Mouse (Mus musculus): Measurements from ENCODE around the gene Mettl2. TPM values are rescaled to one million over a fixed set of nuclear protein-coding genes. Genes with fewer than 3 reads are reported as not detected.
A peak's percentile ranks its signal among the peaks of the same experiment; 100 is the strongest.
"Not testable (repeated sequence)": the region's sequence is repeated elsewhere in the genome, so short reads cannot be mapped to it uniquely, and the experiment has no call there.

Gene Mettl2
- total RNA-seq (2022), result 10 to 100 TPM; 15.5 to 19.5 (median 17.7) TPM

DNA sequence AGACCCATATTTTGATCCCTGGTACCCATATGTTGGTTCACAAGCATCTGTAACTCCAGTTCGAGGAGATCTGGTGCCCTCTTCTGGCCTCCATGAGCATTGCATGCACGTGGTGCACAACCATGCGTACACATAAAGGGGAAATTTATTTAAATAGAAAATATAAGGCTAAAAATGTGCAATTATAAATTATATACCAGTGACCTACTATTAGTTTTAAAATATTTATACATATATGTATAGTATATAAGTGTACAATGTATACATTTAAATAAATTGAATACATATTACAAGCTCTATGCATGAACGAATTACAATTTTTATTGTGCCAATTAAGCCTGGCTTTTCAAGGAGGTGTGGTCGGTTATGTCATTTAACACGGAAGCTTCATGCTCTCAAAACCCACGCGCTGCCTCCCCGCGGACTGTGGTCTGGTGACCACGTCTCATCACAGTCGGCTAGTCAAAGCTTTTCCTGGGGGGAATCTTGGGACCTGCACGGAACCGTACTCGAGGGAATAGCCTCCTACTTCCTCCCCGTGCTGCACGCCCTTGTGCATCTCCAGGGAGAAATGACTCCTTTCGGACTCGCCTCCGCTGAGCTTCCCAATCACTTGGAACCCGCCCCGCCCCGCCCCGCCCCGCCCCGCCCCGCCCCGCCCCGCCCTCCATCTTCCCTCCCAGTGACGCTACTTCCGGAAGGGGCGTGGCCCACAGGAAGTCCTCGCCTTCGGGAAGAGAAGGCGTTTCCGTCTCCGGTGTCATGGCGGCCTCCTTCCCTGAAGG, at the start of gene Mettl2:
Gene Mettl2 (plus strand): TSS at position 691 of the 785 bp plus-strand sequence.
- peak; percentile 66 to 70 for DNase-seq (ENCODE audit: low spot score in 2 of 2)

DNA sequence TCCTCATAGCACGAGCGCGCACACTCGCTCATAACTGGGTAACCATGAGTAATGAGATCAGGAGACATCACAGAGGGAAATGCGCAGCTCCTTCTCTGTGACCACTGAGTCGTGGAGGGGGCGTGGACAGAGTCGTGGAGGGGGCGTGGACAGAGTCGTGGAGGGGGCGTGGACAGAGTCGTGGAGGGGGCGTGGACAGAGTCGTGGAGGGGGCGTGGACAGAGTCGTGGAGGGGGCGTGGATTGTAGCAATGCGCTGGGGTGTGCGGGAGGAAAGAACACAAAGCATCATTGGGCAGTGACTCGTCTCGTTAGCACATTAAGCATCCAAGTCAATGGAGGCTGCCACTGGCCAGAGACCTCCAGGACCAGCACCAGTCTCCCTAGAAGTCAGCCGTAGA, 13.8 kb upstream of the Mettl2 start:
- DNase-seq (ENCODE audit: low spot score in 2 of 2), result not testable (repeated sequence)

DNA sequence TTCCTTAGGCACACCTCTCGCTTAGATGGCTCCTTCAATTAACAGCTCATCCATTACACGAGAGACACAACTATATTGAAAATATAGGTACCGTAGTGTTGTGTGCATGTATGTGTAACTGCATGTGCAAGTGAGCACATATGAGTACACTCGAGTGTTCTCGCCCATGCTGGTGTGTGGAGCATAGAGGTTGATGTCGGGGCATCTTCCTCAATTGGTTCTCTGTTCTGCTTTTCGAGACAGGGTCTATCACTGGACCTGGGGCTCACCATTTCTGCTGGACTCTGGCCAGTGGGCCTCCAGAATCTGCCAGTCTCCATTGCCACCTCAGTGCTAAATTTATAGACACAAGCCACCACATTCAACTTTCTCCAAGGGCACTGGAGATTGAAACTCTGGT, 8.4 kb upstream of the Mettl2 start:
- no peak for DNase-seq (ENCODE audit: low spot score in 2 of 2)

DNA sequence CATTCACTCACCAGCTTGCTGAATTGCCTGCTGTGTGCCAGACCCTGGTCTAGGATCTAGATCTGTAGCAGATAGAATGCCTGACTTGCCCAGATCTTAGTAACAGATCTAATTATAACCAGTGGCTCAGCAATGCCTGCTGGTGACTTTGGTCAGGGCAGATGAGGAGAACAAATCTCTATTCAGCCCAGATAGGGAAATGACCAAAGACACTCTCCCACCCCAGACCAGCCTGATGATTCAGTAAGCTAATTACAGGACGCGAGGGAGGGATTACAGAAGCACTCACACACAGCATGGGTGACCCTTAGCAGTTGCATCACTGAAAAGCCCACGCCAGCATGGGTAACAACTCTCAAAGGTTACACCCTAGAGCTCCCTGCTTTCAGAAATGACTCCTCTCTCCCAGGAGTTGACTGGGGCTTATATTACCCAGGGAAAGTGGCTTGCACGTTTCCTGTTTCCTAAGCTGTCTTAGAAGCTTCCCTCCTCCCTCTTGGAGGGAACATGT, 5.6 kb upstream of the Mettl2 start:
- no peak for DNase-seq (ENCODE audit: low spot score in 2 of 2)

DNA sequence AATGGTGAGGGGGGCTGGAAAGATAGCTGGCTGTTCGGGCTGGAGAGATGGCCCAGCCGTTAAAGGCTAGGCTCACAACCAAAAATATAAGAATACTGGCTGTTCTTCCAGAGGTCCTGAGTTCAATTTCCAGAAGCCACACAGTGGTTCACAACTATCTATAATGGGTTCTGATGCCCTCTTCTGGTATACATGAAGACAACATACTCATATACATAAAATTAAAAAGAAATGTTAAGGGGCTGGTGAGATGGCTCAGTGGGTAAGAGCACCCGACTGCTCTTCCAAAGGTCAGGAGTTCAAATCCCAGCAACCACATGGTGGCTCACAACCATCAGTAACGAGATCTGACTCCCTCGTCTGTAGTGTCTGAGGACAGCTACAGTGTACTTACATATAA, 4.4 kb upstream of the Mettl2 start:
- DNase-seq (ENCODE audit: low spot score in 2 of 2), result not testable (repeated sequence)

DNA sequence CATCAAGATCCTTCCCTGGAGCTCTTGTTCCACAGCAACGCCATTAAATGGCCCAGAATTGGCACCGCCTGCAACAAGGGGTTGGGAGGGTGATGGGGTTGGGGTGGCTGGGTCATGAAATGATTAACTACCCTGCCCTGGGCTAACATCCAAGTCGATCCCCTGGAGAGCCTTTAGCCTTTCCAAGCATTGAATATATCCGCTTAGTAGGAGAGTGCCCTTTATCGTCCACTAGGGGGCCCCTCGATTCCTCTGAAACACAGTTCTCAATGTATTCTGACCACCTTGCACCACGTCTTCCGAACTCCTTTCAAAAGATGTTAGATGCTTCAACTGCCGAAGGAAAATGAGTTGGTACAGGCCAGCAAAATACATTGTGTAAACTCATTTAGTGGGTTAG, 2.2 kb upstream of the Mettl2 start:
- DNase-seq (ENCODE audit: low spot score in 2 of 2), result no peak

DNA sequence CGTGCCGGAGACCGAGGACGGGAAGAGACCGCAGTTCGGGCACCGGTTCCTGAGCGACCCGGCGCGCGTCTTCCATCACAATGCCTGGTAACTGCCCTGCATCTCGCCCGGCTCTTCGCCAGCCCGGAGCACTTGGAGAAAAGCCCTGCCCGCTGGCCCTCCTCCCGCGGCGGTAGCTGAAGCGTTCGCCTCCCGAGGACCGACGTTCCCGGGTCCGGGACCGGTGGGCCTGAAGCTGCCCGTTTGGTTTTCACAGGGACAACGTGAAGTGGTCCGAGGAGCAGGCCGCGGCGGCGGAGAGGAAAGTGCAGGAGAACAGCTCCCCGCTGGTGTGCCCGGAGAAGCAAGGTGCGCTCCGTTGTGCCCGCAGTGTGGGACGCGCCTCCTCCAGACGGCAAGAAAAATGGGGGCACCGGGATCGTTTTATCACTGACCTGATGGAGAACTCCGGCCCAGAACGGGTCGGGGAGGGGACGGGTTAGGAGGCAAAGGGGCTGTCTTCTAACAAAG, 350 bp downstream of the Mettl2 start:
- DNase-seq (ENCODE audit: low spot score in 2 of 2), result no peak

DNA sequence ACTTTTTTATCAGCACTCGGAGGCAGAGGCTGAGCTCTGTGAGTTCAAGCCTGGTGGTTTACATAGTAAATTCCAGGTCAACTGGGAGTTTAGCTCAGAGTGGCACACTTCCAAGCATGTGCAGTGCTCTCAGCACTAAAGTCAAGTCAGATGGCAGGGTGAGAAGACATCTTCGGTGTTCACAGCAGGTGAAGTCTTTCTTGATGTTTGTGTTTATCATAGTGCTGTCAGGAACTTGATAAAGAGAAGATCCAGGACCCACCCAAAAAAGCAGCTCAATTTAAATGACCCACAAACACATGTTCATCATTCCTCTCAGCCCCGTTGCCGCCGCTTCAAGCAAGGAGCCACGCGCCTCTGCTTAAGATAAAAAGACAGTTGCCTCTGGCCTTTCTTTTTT, 9.5 kb downstream of the Mettl2 start:
- no peak for DNase-seq (ENCODE audit: low spot score in 2 of 2)

DNA sequence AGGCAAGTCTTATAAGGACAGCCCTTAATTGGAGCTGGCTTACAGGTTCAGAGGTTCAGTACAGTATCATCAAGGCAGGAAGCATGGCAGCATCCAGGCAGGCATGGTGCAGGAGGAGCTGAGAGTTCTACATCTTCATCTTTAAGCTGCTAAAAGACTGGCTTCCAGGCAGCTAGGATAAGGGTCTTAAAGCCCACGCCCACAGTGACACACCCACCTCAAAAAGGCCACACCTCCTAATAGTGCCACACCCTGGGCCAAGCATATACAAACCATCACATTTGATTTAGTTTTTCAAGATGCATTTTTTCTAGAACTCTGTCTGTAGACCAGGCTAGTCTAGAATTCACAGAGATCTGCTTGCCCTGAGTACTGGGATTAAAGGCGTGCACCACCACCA, 11.0 kb downstream of the Mettl2 start:
- not testable (repeated sequence) for DNase-seq (ENCODE audit: low spot score in 2 of 2)

DNA sequence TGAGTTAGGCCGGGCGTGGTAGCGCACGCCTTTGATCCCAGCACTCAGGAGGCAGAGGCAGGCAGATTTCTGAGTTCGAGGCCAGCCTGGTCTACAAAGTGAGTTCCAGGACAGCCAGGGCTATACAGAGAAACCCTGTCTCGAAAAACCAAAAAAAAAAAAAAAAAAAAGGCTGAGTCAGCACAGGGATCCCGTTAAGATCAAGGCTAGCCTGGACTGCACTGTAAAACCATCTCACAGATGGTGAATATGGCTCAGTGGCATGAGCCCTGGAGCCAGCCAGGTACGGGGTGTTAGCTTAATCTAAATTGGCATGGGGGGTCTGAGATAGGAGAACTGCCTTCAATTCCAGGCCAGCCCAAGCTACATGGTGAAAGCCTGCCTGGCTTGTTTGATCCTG, 14.3 kb downstream of the Mettl2 start:
- not testable (repeated sequence) for DNase-seq (ENCODE audit: low spot score in 2 of 2)

DNA sequence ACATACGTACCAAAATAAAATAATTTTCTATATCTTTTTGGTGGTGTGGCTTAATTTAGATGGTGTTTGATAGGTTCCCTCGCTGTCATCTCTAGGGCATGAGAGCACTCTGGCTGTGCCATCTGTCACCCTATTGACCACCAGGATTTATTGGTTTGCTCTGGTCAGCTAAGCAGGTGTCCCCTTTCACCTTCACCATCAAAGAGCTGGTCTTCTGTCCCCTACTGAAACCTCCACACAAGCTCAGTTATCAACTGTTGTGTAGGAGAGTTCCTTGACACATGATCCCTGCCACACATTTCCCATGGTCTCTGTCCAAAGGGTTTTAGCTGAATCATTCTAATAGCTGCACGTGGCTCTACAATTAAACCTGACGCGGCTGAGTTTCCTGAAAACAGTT, 14.9 kb downstream of the Mettl2 start:
- DNase-seq (ENCODE audit: low spot score in 2 of 2), result no peak

DNA sequence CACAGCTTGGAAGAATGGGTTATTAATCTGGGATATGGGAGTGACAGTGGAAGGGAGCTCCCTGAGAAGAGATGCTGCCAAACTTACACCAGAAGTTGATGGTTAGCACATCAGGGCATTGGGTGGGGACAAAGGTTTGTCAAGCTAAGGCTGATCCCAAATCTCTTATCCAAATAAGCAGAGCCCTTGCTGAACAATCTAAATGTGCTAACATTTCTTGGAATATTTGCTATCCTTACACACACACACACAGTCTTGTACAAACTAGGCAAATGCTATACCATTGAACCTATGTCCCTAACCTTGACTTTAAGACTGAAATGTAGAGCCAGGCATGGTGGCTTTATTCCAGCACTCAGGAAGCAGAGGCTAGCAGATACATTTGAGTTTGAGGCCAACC, 17.3 kb downstream of the Mettl2 start:
- DNase-seq (ENCODE audit: low spot score in 2 of 2), result no peak

DNA sequence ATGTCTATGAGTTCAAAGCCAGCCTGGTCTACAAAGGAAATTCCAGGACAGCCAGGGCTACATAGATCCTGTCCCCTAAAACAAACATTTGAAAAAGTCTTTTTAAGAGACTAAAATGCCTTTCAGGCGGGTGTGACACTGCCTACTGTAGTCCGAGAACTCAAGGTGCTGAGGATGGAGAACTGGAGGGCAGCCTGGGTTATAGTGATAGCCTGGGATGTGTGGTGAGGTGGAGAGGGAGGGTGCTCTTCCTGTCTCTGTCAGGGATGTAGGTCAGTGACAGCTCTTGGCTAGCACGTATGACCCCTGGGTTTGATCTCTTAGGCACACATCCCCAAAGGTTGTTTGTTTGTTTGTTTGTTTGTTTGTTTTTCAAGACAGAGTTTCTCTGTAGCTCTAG, 17.9 kb downstream of the Mettl2 start:
- no peak for DNase-seq (ENCODE audit: low spot score in 2 of 2)

DNA sequence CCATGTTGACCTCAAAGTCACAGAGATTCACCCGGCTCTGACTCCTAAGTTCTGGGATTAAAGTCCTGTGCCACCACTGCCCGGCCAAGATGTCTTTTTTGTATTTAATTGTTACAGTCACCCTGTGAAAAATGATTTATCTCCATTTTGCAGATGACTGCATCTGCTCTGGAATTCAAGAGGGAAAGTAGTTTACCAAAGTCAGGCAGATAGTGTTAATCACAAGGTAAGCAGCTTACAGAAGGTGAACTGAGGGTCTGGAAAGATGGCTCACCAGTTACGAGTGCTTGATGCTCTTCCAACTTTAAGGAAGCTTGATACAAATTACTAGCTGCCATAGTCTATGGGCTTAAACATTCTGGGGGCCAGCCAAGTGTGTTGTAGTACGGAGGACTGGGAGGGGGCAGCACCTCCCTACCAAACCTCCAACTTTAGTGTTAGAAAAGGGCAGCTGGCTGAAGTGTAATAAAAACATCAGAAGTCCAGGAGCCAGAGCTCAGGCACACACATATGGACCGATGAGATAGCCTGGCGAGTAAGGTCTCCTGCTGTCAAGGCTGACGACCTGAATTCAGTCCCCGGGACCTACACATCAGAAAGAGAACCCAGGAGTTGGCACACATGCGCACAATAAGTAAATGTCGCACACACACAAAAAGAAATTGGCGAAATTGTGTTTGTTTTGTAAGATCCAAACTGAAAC, 18.4 kb downstream of the Mettl2 start:
- no peak for DNase-seq (ENCODE audit: low spot score in 2 of 2)

DNA sequence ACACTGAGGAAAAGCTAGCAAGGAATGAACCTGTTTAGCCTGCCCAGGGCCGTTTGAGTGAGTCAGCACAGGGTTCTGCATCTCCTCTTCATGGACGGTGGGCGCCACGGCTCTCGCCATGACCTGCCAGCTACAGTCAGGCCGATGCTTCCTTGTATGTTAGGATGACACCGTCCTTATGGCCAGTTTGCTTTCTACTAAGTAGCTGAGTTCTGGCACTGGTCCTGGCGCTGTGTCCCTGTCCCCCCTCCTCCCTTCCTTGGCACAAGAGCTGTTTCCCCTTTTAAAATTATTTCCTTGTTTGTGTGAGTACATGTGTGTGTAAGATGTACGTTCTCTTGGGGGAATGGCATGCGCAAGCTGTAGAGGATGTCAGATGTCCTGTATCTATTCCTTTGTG, 19.0 kb downstream of the Mettl2 start:
- no peak for DNase-seq (ENCODE audit: low spot score in 2 of 2)

DNA sequence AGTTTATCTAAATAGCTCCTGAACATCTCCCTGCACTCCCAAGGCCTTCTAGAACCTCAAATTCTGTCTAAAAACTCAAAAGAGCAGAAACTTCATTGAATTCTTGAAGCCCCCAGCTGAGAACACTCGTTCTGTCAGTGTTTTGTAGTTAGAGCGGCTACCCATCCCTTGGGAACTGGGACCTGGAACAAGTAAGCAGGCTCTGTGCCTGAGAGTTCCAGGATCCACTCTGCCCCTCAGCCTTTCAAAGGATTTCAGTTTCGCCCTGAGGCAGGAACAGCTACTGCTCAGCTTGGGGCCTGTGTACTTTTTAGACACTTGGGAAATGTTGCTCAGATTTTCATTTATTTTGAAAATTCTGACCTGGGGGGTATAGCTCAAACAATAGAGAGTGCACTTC, 20.4 kb downstream of the Mettl2 start, which contains the start of gene Gm10842:
Gene Gm10842 (plus strand): TSS at position 301 of the 400 bp plus-strand sequence.
- no peak for DNase-seq (ENCODE audit: low spot score in 2 of 2)

DNA sequence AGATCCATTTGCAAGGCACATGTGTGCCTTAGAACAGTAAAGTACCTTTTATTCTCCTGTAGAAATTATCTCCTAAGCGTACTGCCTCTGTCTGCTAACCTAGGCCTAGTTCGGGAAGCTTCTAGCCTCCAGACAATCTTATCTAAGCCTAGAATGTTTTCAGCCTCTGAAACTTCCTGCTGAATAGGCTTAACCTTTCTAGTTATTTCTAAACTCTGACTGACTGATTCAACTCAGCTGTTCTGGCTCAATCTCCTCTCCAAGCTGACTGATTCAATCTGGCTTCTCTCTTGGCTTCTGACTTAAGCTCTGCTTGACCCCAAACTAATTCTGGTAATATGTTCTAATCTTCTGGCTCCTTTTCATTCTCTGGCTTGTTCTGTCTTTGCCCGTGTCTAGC, 23.1 kb downstream of the Mettl2 start:
- DNase-seq (ENCODE audit: low spot score in 2 of 2), result no peak

DNA sequence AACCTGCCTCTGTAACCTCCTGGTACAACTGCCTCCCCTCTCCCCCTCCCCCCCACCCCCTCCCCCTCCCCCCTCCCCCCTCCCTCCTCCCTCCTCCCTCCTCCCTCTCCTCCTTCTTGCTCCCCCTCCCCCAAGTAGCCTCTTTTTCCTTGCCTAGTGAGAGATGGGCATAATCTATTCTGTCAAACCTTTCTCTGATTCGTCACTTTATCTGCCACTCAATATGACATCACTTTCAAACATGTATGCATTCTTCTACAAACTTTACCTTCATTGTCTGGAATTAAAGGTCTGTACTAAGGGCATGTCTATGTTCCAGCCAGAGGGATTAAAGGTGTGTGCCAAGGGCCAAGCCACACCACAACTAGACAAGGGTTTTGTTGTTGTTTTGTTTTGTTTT, 23.5 kb downstream of the Mettl2 start:
- no peak for DNase-seq (ENCODE audit: low spot score in 2 of 2)

DNA sequence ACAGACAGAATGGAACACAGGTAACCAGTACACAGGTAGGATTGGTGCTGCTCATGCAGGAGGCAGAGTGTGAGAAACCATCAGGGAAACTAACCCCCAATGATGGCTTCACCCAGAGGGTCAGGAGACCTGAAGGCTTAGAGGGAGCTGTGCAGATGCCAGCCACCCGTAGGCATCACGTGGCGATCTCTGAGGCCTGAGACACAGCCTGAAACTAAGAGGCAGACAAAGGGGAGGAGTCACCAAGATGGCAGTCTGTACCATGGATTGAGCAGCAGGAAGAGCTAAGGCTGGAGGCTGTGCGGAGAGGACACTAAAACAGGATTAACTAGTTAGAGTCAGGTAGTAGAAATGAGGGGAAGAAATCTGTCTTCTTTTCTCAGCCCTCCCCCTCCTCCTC, 24.5 kb downstream of the Mettl2 start:
- DNase-seq (ENCODE audit: low spot score in 2 of 2), result no peak

DNA sequence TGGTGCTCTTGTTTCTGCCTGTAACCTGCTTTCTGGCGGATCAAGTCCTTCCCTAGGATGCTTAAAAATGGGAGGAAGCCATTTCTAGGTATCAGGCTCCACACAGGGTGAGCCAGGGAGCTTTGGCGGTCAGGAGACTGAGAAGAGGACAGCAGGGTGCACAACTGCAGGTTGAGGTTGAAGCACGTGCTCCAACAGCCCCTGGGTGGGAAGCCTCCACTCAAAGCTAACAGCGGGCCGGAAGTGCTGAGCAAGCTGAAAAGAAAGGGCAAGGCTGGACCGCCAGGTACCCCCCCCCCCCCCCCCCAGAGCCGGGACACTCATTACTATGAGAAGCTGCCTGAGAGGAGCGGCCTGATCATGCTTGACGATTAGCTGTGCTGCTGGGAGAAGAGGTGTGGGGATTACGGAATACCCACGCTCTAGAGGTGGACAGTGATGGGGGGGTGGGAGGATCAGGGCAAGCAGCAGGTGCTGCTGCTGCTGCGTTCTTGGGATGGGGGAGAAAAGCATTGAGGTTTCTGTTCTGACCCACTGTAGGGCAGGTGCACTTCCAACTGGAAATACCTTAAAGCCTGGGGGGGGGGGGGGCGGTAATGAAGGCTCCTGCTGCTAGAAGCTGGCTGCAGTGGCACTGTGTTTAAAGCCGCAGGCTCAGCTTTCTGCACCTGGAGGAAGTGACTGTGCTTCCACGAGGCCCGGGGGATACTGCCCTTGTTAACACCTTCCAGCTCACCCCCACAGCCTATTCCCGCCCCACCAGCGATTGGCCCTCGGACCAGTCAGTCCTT, 25.2 kb downstream of the Mettl2 start:
- DNase-seq (ENCODE audit: low spot score in 2 of 2), result no peak

DNA sequence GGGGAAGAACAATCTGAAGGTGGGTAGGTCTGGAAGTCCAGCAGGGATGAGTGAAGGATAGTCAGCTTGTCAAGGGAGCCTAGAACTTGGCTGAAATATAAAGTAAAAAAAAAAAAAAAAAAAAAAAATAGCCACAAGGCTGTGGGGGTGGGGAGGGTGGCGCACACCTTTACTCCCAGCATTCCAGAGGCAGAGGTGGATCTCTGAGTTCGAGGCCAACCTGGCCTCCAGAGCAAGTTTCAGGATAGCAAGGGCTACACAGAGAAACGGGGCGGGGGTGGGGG, 25.7 kb downstream of the Mettl2 start:
- no peak for DNase-seq (ENCODE audit: low spot score in 2 of 2)

DNA sequence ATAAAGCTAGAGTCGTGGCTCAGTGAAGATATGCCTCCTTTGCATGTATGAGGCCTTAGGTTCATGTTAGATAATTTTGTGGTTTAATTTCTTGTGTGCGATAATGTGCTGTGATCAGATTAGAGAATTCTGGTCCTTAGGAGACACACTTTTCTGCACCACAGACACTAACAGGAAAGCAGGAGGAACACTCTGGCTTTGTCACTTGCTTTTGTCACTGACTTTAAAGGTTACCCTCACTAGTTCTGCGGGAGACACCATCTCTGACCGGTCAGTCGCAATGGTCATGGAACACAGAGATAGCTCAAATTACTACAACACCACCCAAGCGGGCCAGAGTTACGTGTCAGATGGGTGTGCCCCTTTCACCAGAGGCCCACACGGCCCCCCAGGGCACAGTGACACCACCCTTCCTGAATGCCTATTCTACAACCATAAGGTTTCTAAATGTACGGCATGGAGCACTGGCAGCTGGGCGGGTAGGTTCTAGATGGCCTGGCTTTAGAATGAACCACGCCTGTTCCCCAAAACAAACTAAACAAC, 26.2 kb downstream of the Mettl2 start:
- no peak for DNase-seq (ENCODE audit: low spot score in 2 of 2)

Data from layer of hippocampus, adult 8-10 months (tissue).